Comparison of ENCODE assay signal across 8 mouse cellular contexts in genomic region chrX:56732401-56732800, GRCm38 (mm10). TPM values are rescaled to one million over a fixed set of nuclear protein-coding genes. Genes with fewer than 3 reads are reported as not detected.
A peak's percentile ranks its signal among the peaks of the same experiment; 100 is the strongest.
DNase-seq lines count a peak whose midpoint lies in the region; ATAC-seq lines count a peak whose summit lies in the region.

No protein-coding gene starts in this region.

- no peak overlapping the region for H3K27ac ChIP-seq in kidney, embryonic 15.5 days
- no peak overlapping the region for H3K27ac ChIP-seq in embryonic facial prominence, embryonic 12.5 days
- H3K27ac ChIP-seq in intestine, embryonic 14.5 days (ENCODE audit: low read depth): no peak overlapping the region

- peak overlapping the region; percentile 55 for H3K4me3 ChIP-seq in kidney, embryonic 15.5 days (replicated peaks)
- H3K4me3 ChIP-seq in embryonic facial prominence, embryonic 12.5 days: peak overlapping the region; percentile 47
- peak overlapping the region; percentile 38; the same call in 1 of the 2 replicates for H3K4me3 ChIP-seq in intestine, embryonic 14.5 days (ENCODE audit: low read depth, low read length)

- H3K36me3 ChIP-seq in kidney, embryonic 15.5 days: no peaks in the 10 kb centered on the region
- H3K36me3 ChIP-seq in embryonic facial prominence, embryonic 12.5 days: no peaks in the 10 kb centered on the region
- no peaks in the 10 kb centered on the region for H3K36me3 ChIP-seq in intestine, embryonic 14.5 days (ENCODE audit: control insufficient read depth, insufficient read depth, low read length)

- H3K4me1 ChIP-seq in kidney, embryonic 15.5 days: no peaks in the 10 kb centered on the region
- H3K4me1 ChIP-seq in embryonic facial prominence, embryonic 12.5 days: no peaks in the 10 kb centered on the region
- no peaks in the 10 kb centered on the region for H3K4me1 ChIP-seq in intestine, embryonic 14.5 days (replicated peaks; ENCODE audit: control insufficient read depth, insufficient read depth, low read length)

- no peaks in the 10 kb centered on the region for H3K9me3 ChIP-seq in kidney, embryonic 15.5 days (replicated peaks)
- H3K9me3 ChIP-seq in embryonic facial prominence, embryonic 12.5 days: no peaks in the 10 kb centered on the region
- H3K9me3 ChIP-seq in intestine, embryonic 14.5 days (ENCODE audit: control insufficient read depth, low read length): no peaks in the 10 kb centered on the region

- ATAC-seq in kidney, embryonic 15.5 days (replicated peaks; ENCODE audit: low FRiP score): no peak
- no peak for ATAC-seq in embryonic facial prominence, embryonic 12.5 days (ENCODE audit: insufficient number of reproducible peaks, insufficient read depth, low FRiP score, low TSS enrichment)
- ATAC-seq in intestine, embryonic 14.5 days (replicated peaks; ENCODE audit: low FRiP score, low TSS enrichment, low read depth): no peak

- peaks cover 21% of the 10 kb centered on the region for H3K27me3 ChIP-seq in kidney, embryonic 15.5 days
- H3K27me3 ChIP-seq in embryonic facial prominence, embryonic 12.5 days: no peaks in the 10 kb centered on the region
- no peaks in the 10 kb centered on the region for H3K27me3 ChIP-seq in intestine, embryonic 14.5 days (replicated peaks; ENCODE audit: control insufficient read depth, insufficient read depth, low read length)

- peak overlapping the region; percentile 63 for H3K4me2 ChIP-seq in kidney, embryonic 15.5 days
- H3K4me2 ChIP-seq in embryonic facial prominence, embryonic 12.5 days (replicated peaks): peak overlapping the region; percentile 54
- peak overlapping the region; percentile 49 for H3K4me2 ChIP-seq in intestine, embryonic 14.5 days (ENCODE audit: low read length)

- WGBS in kidney, embryonic 15.5 days: 29% methylated on average over 3 of the region's 3 CpGs
- 27% methylated on average over 3 of the region's 3 CpGs for WGBS in embryonic facial prominence, embryonic 12.5 days
- 31% methylated on average over 3 of the region's 3 CpGs for WGBS in intestine, embryonic 14.5 days

- no peak for DNase-seq in kidney, adult 11 months
- DNase-seq in intestine, embryonic 14.5 days (ENCODE audit: low spot score): no peak
- DNase-seq in neural tube, embryonic 10.5 days (ENCODE audit: extremely low spot score, low spot score): peak; percentile 13
- no peak for DNase-seq in layer of hippocampus, postnatal 10 days (ENCODE audit: low spot score in 2 of 2)
- no peak for DNase-seq in layer of hippocampus, postnatal 36 days
- DNase-seq in kidney, adult 9 months: no peak

- no peak overlapping the region for H3K9ac ChIP-seq in kidney, embryonic 15.5 days
- no peak overlapping the region for H3K9ac ChIP-seq in embryonic facial prominence, embryonic 12.5 days
- H3K9ac ChIP-seq in intestine, embryonic 14.5 days (ENCODE audit: low read length): no peak overlapping the region

RNA-seq across cellular contexts. Expression of gene Fhl1, which starts 0.8 kb away (rescaled TPM):
- polyA plus RNA-seq in kidney, embryonic 15.5 days (2015; fragmentation: Nextera tagmentation; extraction: Ambion mirVana): 89.6 and 89.8 TPM in 2 replicates
- polyA plus RNA-seq in embryonic facial prominence, embryonic 12.5 days (2016; fragmentation: Nextera tagmentation; extraction: Ambion mirVana): 43.8 and 45.8 TPM in 2 replicates
- 36.6 and 38.8 TPM in 2 replicates for polyA plus RNA-seq in intestine, embryonic 14.5 days (2014; fragmentation: Nextera tagmentation; extraction: Ambion mirVana)
- total RNA-seq in layer of hippocampus, postnatal 10 days (2021): 100 to 1,000 TPM; 154 to 160 TPM
- total RNA-seq in layer of hippocampus, postnatal 36 days (2021): 10 to 100 TPM; 78.4 to 87.0 TPM
